Mouse (Mus musculus): ENCODE results near the gene Cyp2b10. TPM values are rescaled to one million over a fixed set of nuclear protein-coding genes. Genes with fewer than 3 reads are reported as not detected.
"Not testable (repeated sequence)": the region's sequence is repeated elsewhere in the genome, so short reads cannot be mapped to it uniquely, and the experiment has no call there.

Gene Cyp2b10
- total RNA-seq, 2 experiments from 2014 or later, result 0.25 to 0.89 TPM

DNA sequence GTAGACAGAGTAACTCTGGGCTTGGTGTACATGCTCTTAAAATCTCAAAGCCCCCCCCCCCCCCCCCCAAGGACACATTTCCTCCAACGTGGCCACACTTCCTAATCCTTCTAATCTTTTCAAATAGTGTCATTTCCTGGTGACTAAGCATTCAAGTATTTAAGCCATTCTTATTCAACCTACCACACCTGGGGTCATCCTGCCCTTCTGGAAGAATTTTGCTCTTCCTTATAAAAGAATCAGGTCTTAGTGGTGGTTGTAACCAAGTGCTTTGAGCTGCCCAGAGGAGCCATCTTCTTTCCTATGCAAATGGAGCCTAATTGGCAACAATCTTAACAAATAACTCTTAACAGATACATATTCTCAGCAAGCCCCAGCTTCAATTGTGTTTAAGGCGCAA lies 12.6 kb downstream of the Cyp2b10 start:
- no peak for DNase-seq (ENCODE audit: low spot score in 2 of 2)

DNA sequence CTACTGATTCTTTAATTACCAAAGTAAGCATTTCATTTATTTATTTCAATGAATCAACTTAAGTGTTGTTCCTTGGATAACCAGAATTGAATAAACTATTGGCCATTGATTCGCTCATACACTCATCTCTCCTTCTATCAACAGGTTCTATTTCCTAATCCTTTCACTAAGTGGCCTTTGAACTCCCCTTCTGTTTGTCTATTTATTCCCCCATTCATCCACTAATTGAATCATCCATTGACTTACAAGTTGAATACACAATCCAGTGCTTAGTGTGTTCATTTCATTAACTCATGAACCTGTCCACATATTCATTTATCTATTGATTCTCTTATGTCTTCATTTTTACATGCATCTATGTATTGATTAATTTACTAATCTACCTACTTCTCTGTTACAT lies 18.7 kb downstream of the Cyp2b10 start:
- DNase-seq (ENCODE audit: low spot score in 2 of 2), result no peak

DNA sequence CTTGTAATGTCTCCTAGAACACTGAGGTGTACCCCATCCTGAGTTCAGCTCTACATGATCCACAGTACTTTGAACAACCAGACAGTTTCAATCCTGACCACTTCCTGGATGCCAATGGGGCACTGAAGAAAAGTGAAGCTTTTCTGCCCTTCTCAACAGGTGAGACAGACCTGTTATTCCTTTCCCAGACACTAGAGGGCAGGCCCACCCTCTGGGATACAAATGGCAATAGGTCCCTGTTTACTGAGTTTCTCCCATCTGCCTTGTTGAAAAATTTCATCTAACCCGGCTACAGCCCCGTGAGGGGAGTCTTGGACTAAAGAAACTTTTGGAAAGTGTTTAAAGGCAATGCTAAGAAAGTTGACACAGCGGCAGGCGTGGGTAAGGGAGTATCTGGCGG lies 19.9 kb downstream of the Cyp2b10 start:
- DNase-seq (ENCODE audit: low spot score in 2 of 2), result not testable (repeated sequence)

DNA sequence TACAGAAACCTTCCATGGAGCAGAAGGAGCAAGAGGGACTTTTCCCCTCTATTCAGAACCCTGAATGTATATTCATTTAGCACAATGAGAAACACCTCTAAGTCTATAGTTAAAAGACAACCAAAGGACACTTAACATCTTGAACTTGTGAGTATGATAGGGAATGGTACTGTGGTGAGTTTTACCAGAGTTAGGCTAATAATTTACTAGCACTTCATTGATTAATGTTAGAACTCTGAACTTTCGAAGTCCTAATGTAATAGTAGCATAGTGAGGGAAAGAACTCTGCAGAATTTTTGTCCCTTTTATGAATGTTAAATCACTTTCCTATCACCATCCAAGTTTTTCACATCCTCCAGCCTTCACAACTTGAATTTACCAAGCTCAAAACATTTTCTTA lies 22.0 kb downstream of the Cyp2b10 start:
- DNase-seq (ENCODE audit: low spot score in 2 of 2), result no peak

DNA sequence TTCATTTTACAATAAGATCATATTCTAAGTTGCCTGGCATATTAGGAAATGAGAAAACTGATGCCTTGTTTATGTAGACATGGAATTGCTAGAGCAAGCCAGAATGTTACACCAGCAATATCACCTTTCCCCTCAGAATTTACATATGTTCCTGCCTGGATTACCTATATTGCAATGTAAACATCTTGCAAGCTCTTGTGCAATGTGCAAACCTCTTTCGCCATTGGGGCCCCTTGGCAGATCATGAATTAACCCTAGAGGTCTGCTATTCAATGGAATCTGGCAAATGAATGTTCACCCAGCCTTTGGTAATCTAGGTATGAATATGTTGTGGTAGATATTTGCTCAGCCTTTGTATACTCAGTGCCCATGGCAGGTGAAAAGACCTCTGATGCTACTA lies 47.9 kb downstream of the Cyp2b10 start:
- DNase-seq (ENCODE audit: low spot score in 2 of 2), result no peak

Other genes starting within 250 kb of the Cyp2b10 start
- gene Bckdha, start 238.6 kb upstream of the Cyp2b10 start, total RNA-seq (2021), result 10 to 100 TPM; 37.0 to 41.2 TPM
- gene Exosc5, start 238.5 kb upstream of the Cyp2b10 start, total RNA-seq (2021), result 10 to 100 TPM; 25.8 to 30.4 TPM
- gene Tmem91, start 222.5 kb upstream of the Cyp2b10 start, total RNA-seq (2021), result 10 to 100 TPM in 1 of 2 experiments, 1 to 10 TPM in 1; 8.4 to 10.9 TPM
- gene B9d2, start 216.8 kb upstream of the Cyp2b10 start, total RNA-seq (2021), result 10 to 100 TPM; 22.2 to 26.3 TPM
- 1 to 10 TPM; 6.5 to 7.7 TPM for gene Tgfb1, start 210.6 kb upstream of the Cyp2b10 start, total RNA-seq (2021)
- 10 to 100 TPM; 63.4 to 65.6 TPM for gene Ccdc97, start 178.5 kb upstream of the Cyp2b10 start, total RNA-seq (2021)
- gene Hnrnpul1, start 142.9 kb upstream of the Cyp2b10 start, total RNA-seq (2021), result 100 to 1,000 TPM in 1 of 2 experiments, 10 to 100 TPM in 1; 99.1 to 110 TPM
- 10 to 100 TPM; 38.2 to 45.2 TPM for gene Axl, start 108.9 kb upstream of the Cyp2b10 start, total RNA-seq (2021)
- gene Cyp2s1, start 80.7 kb upstream of the Cyp2b10 start, total RNA-seq (2021), result 1 to 10 TPM; 1.6 to 1.7 TPM
- gene Cyp2b13, start 163.9 kb downstream of the Cyp2b10 start, total RNA-seq (2021), result not detected

All from layer of hippocampus, adult 18-20 months (tissue).